Mouse (Mus musculus) gastrocnemius, adult 2 months (tissue): Measurements from ENCODE around the gene Camsap2. TPM values are rescaled to one million over a fixed set of nuclear protein-coding genes. Genes with fewer than 3 reads are reported as not detected.

Experiments used
- DNase-seq: peaks from one replicate; pipeline ENCODE4 v3.0.0; 2022
- H3K27ac ChIP-seq: fragments of 200-600 bp; 2 replicates; pipeline ENCODE4 v1.8.1; 2022; ENCODE audit warnings: mild to moderate bottlenecking
- H3K4me3 ChIP-seq: fragments of 200-600 bp; 2 replicates; pipeline ENCODE4 v1.8.1; 2022; ENCODE audit warnings: mild to moderate bottlenecking, moderate library complexity
- CTCF ChIP-seq: fragments of 200-600 bp; IDR thresholded peaks from 2 replicates; pipeline ENCODE4 v1.8.1; 2022; ENCODE audit warnings: antibody characterized with exemption, mild to moderate bottlenecking, moderate library complexity
- intact Hi-C: fragments of 180-260 bp; cut with DNase I; formaldehyde crosslinking; loops from one replicate; pipeline ENCODE4 v1.15.1; 2025
- total RNA-seq, 2 experiments: library from RNA; stranded (reverse); gene quantifications; 2 replicates each; pipeline ENCODE4 v1.2.3; 2021

Camsap2 gene
- total RNA-seq, 2 experiments from 2014 or later, result 8.3 to 12.4 TPM

- H3K4me3 ChIP-seq, result no peak overlapping the region
- TF ChIP-seq CTCF, result no peak
- intact Hi-C loops, result no loop called here
- H3K27ac ChIP-seq, result no peak overlapping the region
- no peak for DNase-seq
These were observed 12.4 kb downstream of the Camsap2 start for GRCm38 (mm10) chr1:136333512-136333911.

- intact Hi-C loops, result no loop called here
- no peak for TF ChIP-seq CTCF
- no peak for DNase-seq
- Histone ChIP-seq H3K4me3 (no peak overlapping the region), H3K27ac (no peak overlapping the region)
These were observed 12.8 kb downstream of the Camsap2 start for GRCm38 (mm10) chr1:136333071-136333470.

GRCm38 (mm10) chr1:136331836-136332235, 14.1 kb downstream of the Camsap2 start:
- no peak overlapping the region for H3K27ac ChIP-seq
- peak; percentile 32 for DNase-seq
- no peak for TF ChIP-seq CTCF
- intact Hi-C loops, result no loop called here
- no peak overlapping the region for H3K4me3 ChIP-seq

GRCm38 (mm10) chr1:136329426-136329825, 16.5 kb downstream of the Camsap2 start:
- TF ChIP-seq CTCF, result no peak
- H3K4me3 ChIP-seq, result no peak overlapping the region
- DNase-seq, result no peak
- H3K27ac ChIP-seq, result no peak overlapping the region
- intact Hi-C loops, result no loop called here

GRCm38 (mm10) chr1:136328640-136329039, 17.3 kb downstream of the Camsap2 start:
- intact Hi-C loops, result no loop called here
- Histone ChIP-seq H3K27ac (no peak overlapping the region), H3K4me3 (no peak overlapping the region)
- no peak for TF ChIP-seq CTCF
- no peak for DNase-seq

GRCm38 (mm10) chr1:136327638-136328037, 18.3 kb downstream of the Camsap2 start:
- no peak for DNase-seq
- intact Hi-C loops, result no loop called here
- no peak overlapping the region for H3K4me3 ChIP-seq
- H3K27ac ChIP-seq, result no peak overlapping the region
- TF ChIP-seq CTCF, result no peak

GRCm38 (mm10) chr1:136325933-136326332, 20.0 kb downstream of the Camsap2 start:
- no peak for DNase-seq
- intact Hi-C loops, result no loop called here
- H3K4me3 ChIP-seq, result no peak overlapping the region

GRCm38 (mm10) chr1:136322331-136322730, 23.6 kb downstream of the Camsap2 start:
- Histone ChIP-seq H3K27ac (no peak overlapping the region), H3K4me3 (no peak overlapping the region)
- no peak for TF ChIP-seq CTCF
- DNase-seq, result no peak
- intact Hi-C loops, result no loop called here

More at GRCm38 (mm10) chr1:136325933-136326332, 20.0 kb downstream of the Camsap2 start:
- no peak for TF ChIP-seq CTCF
- peak overlapping the region; percentile 24 for H3K27ac ChIP-seq

- intact Hi-C loops, result no loop called here
- H3K4me3 ChIP-seq, result no peak overlapping the region
- H3K27ac ChIP-seq, result no peak overlapping the region
- no peak for DNase-seq
- TF ChIP-seq CTCF, result no peak
These were observed 29.6 kb downstream of the Camsap2 start for GRCm38 (mm10) chr1:136316317-136316716.

- no peak for DNase-seq
- intact Hi-C loops, result loop anchor here (5.0 kb wide), 2 partner anchors 33 to 148 kb away; no protein-coding TSS in a partner anchor
- H3K27ac ChIP-seq, result no peak overlapping the region
These were observed 36.7 kb downstream of the Camsap2 start for GRCm38 (mm10) chr1:136309193-136309592.

GRCm38 (mm10) chr1:136306424-136306823, 39.5 kb downstream of the Camsap2 start:
- DNase-seq, result no peak
- intact Hi-C loops, result loop anchor here (5.0 kb wide), 2 partner anchors 36 to 151 kb away; no protein-coding TSS in a partner anchor
- Histone ChIP-seq H3K4me3 (no peak overlapping the region), H3K27ac (no peak overlapping the region)
- TF ChIP-seq CTCF, result peak; percentile 69

More at GRCm38 (mm10) chr1:136309193-136309592, 36.7 kb downstream of the Camsap2 start:
- no peak for TF ChIP-seq CTCF
- H3K4me3 ChIP-seq, result no peak overlapping the region

GRCm38 (mm10) chr1:136293961-136294360, 51.9 kb downstream of the Camsap2 start:
- intact Hi-C loops, result no loop called here
- Histone ChIP-seq H3K27ac (no peak overlapping the region), H3K4me3 (no peak overlapping the region)
- no peak for DNase-seq
- TF ChIP-seq CTCF, result no peak

- intact Hi-C loops, result loop anchor here (2.0 kb wide), 1 partner anchor 169 kb away; no protein-coding TSS in a partner anchor
- no peak overlapping the region for H3K4me3 ChIP-seq
- H3K27ac ChIP-seq, result no peak overlapping the region
- TF ChIP-seq CTCF, result peak; percentile 59
- DNase-seq, result no peak
These were observed 56.1 kb downstream of the Camsap2 start for GRCm38 (mm10) chr1:136289803-136290202.

- no peak for TF ChIP-seq CTCF
- intact Hi-C loops, result no loop called here
- no peak for DNase-seq
- no peak overlapping the region for H3K4me3 ChIP-seq
- H3K27ac ChIP-seq, result no peak overlapping the region
These were observed 68.5 kb downstream of the Camsap2 start for GRCm38 (mm10) chr1:136277366-136277765.
